In the genomic region with DNA sequence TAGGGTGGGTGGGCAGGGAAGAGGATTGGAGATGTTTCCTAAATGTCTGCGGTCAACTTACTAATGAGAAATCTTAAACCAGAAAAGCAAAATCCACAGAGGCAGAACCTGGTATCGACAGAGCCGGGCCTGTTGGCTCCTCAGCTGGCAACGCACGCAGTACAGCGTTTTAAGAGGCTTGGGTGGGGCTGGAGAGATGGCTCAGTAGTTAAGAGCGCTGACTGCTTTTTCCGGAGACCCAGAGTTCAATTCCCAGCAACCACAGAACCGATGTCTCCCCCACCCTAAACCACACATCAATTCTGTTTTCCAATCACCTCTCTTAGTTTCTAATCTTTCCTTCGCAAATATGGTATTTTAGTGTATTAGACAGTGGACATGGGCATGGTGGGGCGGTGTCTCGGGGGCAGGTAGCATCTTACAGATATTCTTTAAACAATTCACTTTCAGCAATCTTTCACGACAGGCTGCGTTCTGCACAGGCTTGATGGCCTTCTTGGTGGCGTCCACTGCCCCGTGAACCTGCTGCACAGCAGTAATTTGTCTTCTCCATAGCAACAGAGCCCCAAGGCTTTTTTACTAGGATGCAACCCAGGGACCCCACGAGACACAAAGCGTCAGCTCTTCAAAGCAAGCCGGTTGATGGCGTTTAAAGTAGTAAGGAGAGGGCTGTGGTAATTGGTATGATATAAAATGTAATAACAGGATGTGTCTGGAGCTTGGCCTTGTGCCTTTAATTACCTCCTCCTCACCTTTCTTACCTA, we compare ENCODE assay signal across 10 mouse cellular contexts. TPM values are rescaled to one million over a fixed set of nuclear protein-coding genes. Genes with fewer than 3 reads are reported as not detected.
A peak's percentile ranks its signal among the peaks of the same experiment; 100 is the strongest.
DNase-seq lines count a peak whose midpoint lies in the region; ATAC-seq and TF ChIP-seq lines count a peak whose summit lies in the region.
"Had no signal": no experiment of that assay in that cellular context is flagged by ENCODE, and none has a peak within 500 bp of the region (broad histone marks: within the 10 kb centered on the region; RNA-seq: fewer than 3 reads in every experiment).

No protein-coding gene starts in this region.

- no peaks in the 10 kb centered on the region for H3K36me3 ChIP-seq in kidney, embryonic 14.5 days (ENCODE audit: control insufficient read depth, insufficient read depth, low read length)
- H3K36me3 ChIP-seq in hindbrain, embryonic 11.5 days (ENCODE audit: control insufficient read depth, insufficient read depth, low read length): no peaks in the 10 kb centered on the region
- H3K36me3 ChIP-seq in myocyte (ENCODE audit: control insufficient read depth, insufficient read depth): no peaks in the 10 kb centered on the region

- no peak for DNase-seq in kidney, adult 9 months
- DNase-seq in hindbrain, embryonic 11.5 days (ENCODE audit: low spot score): no peak
- no peak for DNase-seq in c-Kit-positive CD71-positive TER-119-positive erythroid progenitor cells, embryonic 14.5 days (ENCODE audit: low spot score)
- no peak for DNase-seq in adrenal gland, postnatal 14 days
- DNase-seq in frontal cortex, postnatal 36 days (ENCODE audit: low spot score in 2 of 2): no peak

- 46% methylated on average over 20 of the region's 20 CpGs for WGBS in kidney, embryonic 14.5 days
- 57% methylated on average over 20 of the region's 20 CpGs for WGBS in hindbrain, embryonic 11.5 days

- no peak for ATAC-seq in kidney, embryonic 14.5 days (ENCODE audit: low FRiP score, low TSS enrichment)
- ATAC-seq in hindbrain, embryonic 11.5 days (ENCODE audit: low FRiP score): no peak

- no peaks in the 10 kb centered on the region for H3K79me2 ChIP-seq in myocyte (ENCODE audit: control insufficient read depth, insufficient read depth)

- H3K4me2 ChIP-seq in kidney, embryonic 14.5 days (replicated peaks; ENCODE audit: low read depth, low read length): 0 out of 2 replicates have a peak overlapping the region, but pooled peaks have one; percentile 19
- peak overlapping the region; percentile 19; the same call in 1 of the 2 replicates for H3K4me2 ChIP-seq in hindbrain, embryonic 11.5 days (replicated peaks; ENCODE audit: low read depth, low read length)
- H3K4me2 ChIP-seq in myocyte (ENCODE audit: low read depth): peak overlapping the region; percentile 87

- no peaks in the 10 kb centered on the region for H3K9me3 ChIP-seq in kidney, embryonic 14.5 days (ENCODE audit: control insufficient read depth, low read length)
- no peaks in the 10 kb centered on the region for H3K9me3 ChIP-seq in hindbrain, embryonic 11.5 days (ENCODE audit: control insufficient read depth, low read length)

- H3K4me3 ChIP-seq in kidney, embryonic 14.5 days (ENCODE audit: low read length): no peak overlapping the region
- H3K4me3 ChIP-seq in brown adipose tissue, adult 24 weeks (ENCODE audit: insufficient read depth, low read depth, low read length): no peak overlapping the region; the same call in 1 of the 2 replicates
- H3K4me3 ChIP-seq in hindbrain, embryonic 11.5 days (ENCODE audit: low read depth, low read length): no peak overlapping the region
- peak overlapping the region; percentile 2 for H3K4me3 ChIP-seq in myocyte

- no peaks in the 10 kb centered on the region for H3K27me3 ChIP-seq in kidney, embryonic 14.5 days (ENCODE audit: control insufficient read depth, insufficient read depth, low read length)
- no peaks in the 10 kb centered on the region for H3K27me3 ChIP-seq in hindbrain, embryonic 11.5 days (ENCODE audit: control insufficient read depth, insufficient read depth, low read length)
- no peaks in the 10 kb centered on the region for H3K27me3 ChIP-seq in myocyte (ENCODE audit: control insufficient read depth, insufficient read depth, insufficient read length)

- no peak overlapping the region for H3K27ac ChIP-seq in kidney, embryonic 14.5 days (ENCODE audit: low read depth, low read length)
- peak overlapping the region; percentile 89; the same call in 1 of the 2 replicates for H3K27ac ChIP-seq in brown adipose tissue, adult 24 weeks (replicated peaks; ENCODE audit: low read depth, low read length)
- H3K27ac ChIP-seq in hindbrain, embryonic 11.5 days (ENCODE audit: low read depth, low read length): peak overlapping the region; percentile 87
- H3K27ac ChIP-seq: macrophage had no signal

- H3K4me1 ChIP-seq in kidney, embryonic 14.5 days (ENCODE audit: control insufficient read depth, insufficient read depth, low read length): peaks cover 3% of the 10 kb centered on the region; the same call in 1 of the 2 replicates
- peaks cover 9% of the 10 kb centered on the region for H3K4me1 ChIP-seq in brown adipose tissue, adult 24 weeks (ENCODE audit: control insufficient read depth, insufficient read depth, insufficient read length, low read length)
- H3K4me1 ChIP-seq in hindbrain, embryonic 11.5 days (replicated peaks; ENCODE audit: control insufficient read depth, insufficient read depth, low read length): peaks cover 22% of the 10 kb centered on the region; the same call in 1 of the 2 replicates

- H3ac ChIP-seq in myocyte (ENCODE audit: control insufficient read depth, insufficient read length): no peak overlapping the region

- no peak overlapping the region for H3K9ac ChIP-seq in kidney, embryonic 14.5 days (ENCODE audit: low read depth, low read length)
- H3K9ac ChIP-seq in hindbrain, embryonic 11.5 days (ENCODE audit: low read depth, low read length): no peak overlapping the region

- TF ChIP-seq POLR2A in myocyte (IDR thresholded peaks at IDR 0.05; ENCODE audit: insufficient read length, low read depth): peak; percentile 17

TF ChIP-seq in myocyte, 11 proteins besides CTCF, POLR2A, EP300 and RAD21:
- TF ChIP-seq E2F4 (IDR thresholded peaks at IDR 0.05; ENCODE audit: insufficient read depth): no peak
- TF ChIP-seq TCF12 (IDR thresholded peaks at IDR 0.05; ENCODE audit: insufficient read depth, poor library complexity, severe bottlenecking): no peak
- no peak for TF ChIP-seq MYOD1 (IDR thresholded peaks at IDR 0.05; ENCODE audit: control insufficient read depth in 1 of 3, insufficient read length in 2 of 3, low read depth in 2 of 3)
- TF ChIP-seq POLR2AphosphoS2 (IDR thresholded peaks at IDR 0.05; ENCODE audit: insufficient read length, low read depth): no peak

RNA-seq across cellular contexts. Expression of gene Tuba1a, which starts 25.1 kb away (rescaled TPM):
- polyA plus RNA-seq in kidney, embryonic 14.5 days (2014; fragmentation: Nextera tagmentation; extraction: Ambion mirVana): 891 and 921 TPM in 2 replicates
- polyA plus RNA-seq in brown adipose tissue, adult 24 weeks (2012; ENCODE audit: insufficient read depth, insufficient read length, missing spikeins): 125 and 132 TPM in 2 replicates
- 8,897 and 9,833 TPM in 2 replicates for polyA plus RNA-seq in hindbrain, embryonic 11.5 days (2014; fragmentation: Nextera tagmentation; extraction: Ambion mirVana)
- polyA plus RNA-seq in myocyte (2012; fragmentation: generic; extraction: Trizol): 3,074 TPM
- total RNA-seq in adrenal gland, postnatal 14 days (2021): 124 and 185 TPM in 2 replicates

RNA-seq across cellular contexts. Expression of gene Gm49450, which starts 25.2 kb away (rescaled TPM):
- not detected in 2 replicates for polyA plus RNA-seq in kidney, embryonic 14.5 days (2014; fragmentation: Nextera tagmentation; extraction: Ambion mirVana)
- polyA plus RNA-seq in brown adipose tissue, adult 24 weeks (2012; ENCODE audit: insufficient read depth, insufficient read length, missing spikeins): not detected in 2 replicates
- polyA plus RNA-seq in hindbrain, embryonic 11.5 days (2014; fragmentation: Nextera tagmentation; extraction: Ambion mirVana): not detected in 2 replicates
- 0.84 TPM for polyA plus RNA-seq in myocyte (2012; fragmentation: generic; extraction: Trizol)
- not detected in 2 replicates for total RNA-seq in adrenal gland, postnatal 14 days (2021)
- total RNA-seq: left cerebral cortex, postnatal 14 days had no signal

RNA-seq across cellular contexts. Expression of gene Tuba1b, which starts 44.2 kb away (rescaled TPM):
- polyA plus RNA-seq in kidney, embryonic 14.5 days (2014; fragmentation: Nextera tagmentation; extraction: Ambion mirVana): 1,971 and 2,088 TPM in 2 replicates
- polyA plus RNA-seq in brown adipose tissue, adult 24 weeks (2012; ENCODE audit: insufficient read depth, insufficient read length, missing spikeins): 520 and 550 TPM in 2 replicates
- polyA plus RNA-seq in hindbrain, embryonic 11.5 days (2014; fragmentation: Nextera tagmentation; extraction: Ambion mirVana): 1,792 and 1,905 TPM in 2 replicates
- 2,204 TPM for polyA plus RNA-seq in myocyte (2012; fragmentation: generic; extraction: Trizol)
- 337 and 342 TPM in 2 replicates for total RNA-seq in adrenal gland, postnatal 14 days (2021)

RNA-seq across cellular contexts. Expression of gene Tuba1c, which starts 51.1 kb away (rescaled TPM):
- 187 and 196 TPM in 2 replicates for polyA plus RNA-seq in kidney, embryonic 14.5 days (2014; fragmentation: Nextera tagmentation; extraction: Ambion mirVana)
- 10.3 and 28.1 TPM in 2 replicates for polyA plus RNA-seq in brown adipose tissue, adult 24 weeks (2012; ENCODE audit: insufficient read depth, insufficient read length, missing spikeins)
- polyA plus RNA-seq in hindbrain, embryonic 11.5 days (2014; fragmentation: Nextera tagmentation; extraction: Ambion mirVana): 93.2 and 95.2 TPM in 2 replicates
- polyA plus RNA-seq in myocyte (2012; fragmentation: generic; extraction: Trizol): 462 TPM
- 200 and 223 TPM in 2 replicates for total RNA-seq in adrenal gland, postnatal 14 days (2021)

Comparison
In these comparisons a context has a peak if more than half of its experiments do, and no peak if none do; other contexts are left out.
1. H3K4me2 ChIP-seq: peak in every context shown above with its lines; median percentile 87 in myocyte; 19 in kidney, embryonic 14.5 days; 19 in hindbrain, embryonic 11.5 days.